Mouse (Mus musculus) adrenal gland (tissue): Measurements from ENCODE around the gene Samd1.

Experiments
- intact Hi-C: fragments of 180-260 bp; cut with DNase I; formaldehyde crosslinking; loops from one replicate; pipeline ENCODE4 v1.15.1; 2025
- microRNA-seq, 2 experiments: library from miRNA; unstranded; fragments of <30 nt; microRNA quantifications; one replicate each; pipeline ENCODE4; 2019

The Samd1 gene

DNA sequence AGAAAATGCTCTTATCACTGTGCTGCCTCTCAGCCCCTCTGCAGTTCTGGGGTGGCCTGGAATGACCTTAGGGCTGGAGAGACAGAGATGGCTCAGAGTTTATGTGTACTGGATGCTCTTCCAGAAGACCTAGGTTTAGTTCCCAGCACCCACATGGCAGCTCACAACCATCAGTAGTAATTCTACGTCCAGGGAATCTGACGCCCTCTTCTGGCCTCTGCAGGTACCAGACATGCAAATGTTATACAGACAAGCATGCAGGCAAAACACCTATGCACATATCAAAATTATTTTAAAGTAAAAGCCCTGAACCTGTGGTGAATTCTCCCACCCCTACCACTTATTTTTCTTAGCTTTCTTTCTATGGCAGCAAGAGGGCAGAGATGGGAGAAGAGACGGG is 49.0 kb downstream of the Samd1 start:
- intact Hi-C loops: no loop called here

- intact Hi-C loops: no loop called here
Measured at GRCm38 (mm10) chr8:84048171-84048570, 50.7 kb downstream of the Samd1 start.

Small RNA genes within 50 kb of the gene (microRNA-seq; reads per million reads assigned to microRNA genes)
- gene Mir1199 (0.34 to 1.6 reads per million in 2 experiments), gene Mir8111 (6.0 to 7.9 reads per million in 2 experiments)
